Mouse (Mus musculus): ENCODE measurements around the gene Tdrd7.

Tdrd7 gene

DNA sequence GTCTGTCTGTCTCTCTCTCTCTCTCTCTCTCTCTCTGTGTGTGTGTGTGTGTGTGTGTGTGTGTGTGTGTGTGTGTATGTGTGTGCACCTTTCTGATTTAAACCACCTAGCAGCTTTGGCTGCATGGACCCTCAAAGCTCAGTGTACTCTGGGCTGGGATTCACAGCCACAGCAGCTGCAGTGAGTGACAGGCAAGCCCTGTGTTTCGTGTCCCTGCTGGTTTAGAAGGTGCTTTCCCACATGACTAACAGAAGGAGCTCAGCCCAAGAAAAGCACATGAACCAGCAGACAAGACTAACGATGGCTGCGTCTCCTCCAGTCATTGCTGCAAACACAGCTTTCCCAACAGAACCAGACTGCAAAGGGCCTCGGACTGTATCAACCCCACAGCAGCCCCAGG lies 82.8 kb downstream of the Tdrd7 start:
- no peak for DNase-seq

- DNase-seq = peak; percentile 46
Observed at GRCm38 (mm10) chr4:46048418-46048817, 83.3 kb downstream of the Tdrd7 start.

DNA sequence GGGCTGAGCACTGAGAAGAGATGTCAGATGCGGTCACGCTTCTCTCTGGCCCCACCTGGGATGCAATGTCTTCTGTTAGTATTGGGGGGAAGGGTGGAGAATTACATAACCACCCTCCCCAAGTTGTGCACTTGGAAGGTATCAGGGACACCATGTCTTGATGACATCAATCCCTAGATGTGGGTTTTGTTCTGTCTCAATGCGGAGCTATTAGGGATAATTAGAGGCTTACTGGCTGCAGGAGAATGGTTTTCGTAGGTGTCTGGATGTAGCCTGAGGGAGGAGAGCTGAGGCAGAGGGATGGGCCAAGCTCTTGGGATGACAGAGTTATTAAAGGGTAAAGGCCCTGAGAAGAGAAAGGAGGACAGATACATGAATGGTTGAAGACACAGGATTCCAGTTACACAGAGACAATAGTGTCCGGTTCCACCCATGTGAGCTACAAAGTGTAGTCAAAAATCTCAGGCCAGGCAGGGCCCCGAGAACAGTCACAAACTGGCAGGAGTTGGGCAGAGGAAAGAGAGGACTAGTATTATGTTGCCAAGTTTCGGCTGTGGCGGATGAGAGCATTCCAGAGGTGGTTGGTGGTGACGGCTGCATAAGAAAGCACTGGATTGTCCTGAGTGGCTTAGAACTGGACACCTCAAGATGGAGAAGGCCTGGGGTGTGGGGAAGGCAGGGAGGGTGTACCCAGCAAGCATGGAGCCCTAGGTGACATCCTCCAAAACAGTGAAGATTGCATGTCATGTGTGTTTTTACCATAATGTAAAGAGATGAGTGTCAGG lies 88.4 kb downstream of the Tdrd7 start:
- DNase-seq = no peak

DNA sequence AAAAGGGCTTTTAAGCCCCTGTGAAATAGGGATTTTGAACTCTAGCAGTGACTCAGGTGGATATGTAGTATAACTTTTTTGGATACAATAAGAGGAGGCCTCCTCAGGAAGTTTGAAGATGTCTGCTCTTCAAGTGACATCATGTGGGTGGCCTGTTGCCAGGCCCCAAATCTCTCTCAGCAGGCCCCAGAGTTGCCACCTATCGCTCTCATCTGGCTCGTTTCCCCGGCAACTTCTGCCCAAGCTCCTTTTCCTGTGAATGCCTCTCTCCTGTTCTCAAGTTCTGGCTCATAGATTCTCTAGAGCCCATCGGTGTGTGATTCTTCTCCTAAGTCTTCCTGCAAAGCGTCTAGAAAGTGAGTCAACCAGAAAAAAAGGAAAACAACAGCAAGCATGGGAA lies 91.0 kb downstream of the Tdrd7 start:
- no peak for DNase-seq

DNA sequence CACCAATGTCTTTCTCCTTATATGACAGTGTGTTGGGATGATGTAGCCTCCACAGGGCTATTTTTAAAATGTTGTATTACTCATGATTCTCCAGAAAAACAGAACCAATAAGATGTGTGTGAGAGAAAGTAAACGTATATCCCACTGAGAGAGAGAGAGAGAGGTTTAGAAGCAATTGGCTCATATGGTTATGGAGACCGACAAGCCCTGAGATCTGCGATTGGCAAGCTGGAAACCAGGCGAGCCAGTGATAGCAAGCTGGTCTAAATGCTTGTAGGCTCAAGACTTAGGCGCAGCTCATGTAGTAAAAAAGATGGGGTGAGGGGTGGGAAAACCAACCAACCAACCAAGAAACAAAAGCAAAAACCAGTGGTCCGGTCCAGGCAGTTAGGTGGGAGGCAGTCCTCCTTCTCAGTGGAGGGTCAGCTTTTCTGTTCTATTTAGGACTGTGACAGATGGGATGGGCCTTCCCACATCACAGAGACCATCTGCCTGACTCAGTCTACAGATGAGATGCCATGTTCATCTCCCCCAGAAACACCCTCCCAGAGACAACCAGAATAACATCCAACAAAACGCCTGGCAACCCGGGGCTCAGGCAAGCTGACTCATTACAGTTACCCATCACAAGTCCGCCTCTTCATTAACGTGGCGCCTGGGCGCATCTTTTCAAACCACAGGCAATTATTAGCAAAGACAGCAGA lies 96.3 kb downstream of the Tdrd7 start:
- DNase-seq = peak; percentile 61

GRCm38 (mm10) chr4:46063841-46064240 lies 98.7 kb downstream of the Tdrd7 start:
- peak; percentile 33 for DNase-seq

DNA sequence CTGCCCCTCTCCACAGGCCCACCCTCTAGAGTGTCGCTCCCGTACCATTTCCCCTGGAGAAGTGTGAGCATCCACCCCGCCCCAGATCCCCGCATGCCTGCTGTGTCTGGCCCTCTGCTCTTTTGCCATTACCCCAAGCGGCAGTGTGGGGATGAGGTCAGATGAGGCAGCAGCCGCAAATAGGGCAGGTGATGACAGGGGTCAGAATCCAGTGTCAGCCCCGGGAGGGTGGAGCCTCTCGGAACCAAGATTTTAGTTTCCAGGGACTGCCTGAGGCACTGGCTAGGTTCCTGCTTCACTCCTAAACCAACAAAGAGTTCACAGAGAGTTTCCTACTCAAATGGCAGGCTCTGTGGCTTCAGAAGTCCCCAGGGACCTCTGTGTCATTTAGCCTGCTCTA lies 99.1 kb downstream of the Tdrd7 start:
- peak; percentile 43 for DNase-seq

DNA sequence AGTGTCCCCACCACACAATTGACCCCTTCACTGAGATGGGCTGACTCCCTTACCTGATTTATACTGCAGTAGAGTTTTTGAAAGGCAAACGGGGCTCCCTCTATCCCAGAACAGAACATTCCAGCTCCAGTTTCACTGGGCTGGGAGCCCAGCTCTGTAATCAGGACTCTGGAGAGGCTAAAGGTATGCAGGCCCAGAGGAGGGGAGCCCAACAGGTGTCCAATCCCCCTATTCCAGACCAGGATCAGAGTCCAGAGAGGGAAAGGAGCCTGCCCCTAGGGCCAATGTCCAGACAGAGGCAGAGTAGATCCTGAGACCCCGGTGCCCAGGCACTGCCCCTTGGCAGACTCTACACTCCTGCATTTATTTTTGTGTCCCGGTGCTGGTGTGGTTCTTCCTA lies 99.8 kb downstream of the Tdrd7 start:
- DNase-seq = peak; percentile 50

DNA sequence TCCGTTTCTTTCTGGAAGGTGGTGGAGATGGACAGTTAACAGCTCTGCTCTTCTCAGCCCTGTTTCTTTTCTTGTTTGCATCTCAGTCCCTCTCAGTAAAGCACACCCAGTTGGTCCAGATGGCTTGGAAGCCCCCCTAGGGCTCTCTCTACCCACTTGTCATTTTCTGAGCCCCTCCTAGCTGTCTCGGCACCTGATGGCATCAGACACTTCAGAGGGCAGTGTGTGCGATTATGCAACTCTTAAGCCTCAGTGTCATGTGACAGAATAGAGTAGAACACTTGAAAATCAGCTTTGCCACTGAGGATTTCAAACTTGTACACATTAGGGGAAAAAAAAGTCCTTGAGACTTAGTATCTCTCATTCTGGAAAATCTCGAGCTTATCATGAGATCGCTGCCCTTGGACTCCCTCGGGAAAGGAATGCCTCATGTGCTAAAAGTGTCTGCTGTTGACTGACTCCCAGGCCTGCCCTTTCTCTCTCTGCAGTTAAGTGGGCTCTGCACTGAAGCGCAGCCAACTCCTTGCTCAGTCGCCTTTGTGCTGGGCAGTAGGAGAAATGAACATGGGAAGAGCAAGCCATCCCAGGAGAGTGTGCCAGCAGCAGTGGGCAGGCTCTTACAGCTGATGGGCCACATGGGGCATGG lies 100.7 kb downstream of the Tdrd7 start:
- no peak for DNase-seq

GRCm38 (mm10) chr4:46068060-46068459 lies 102.9 kb downstream of the Tdrd7 start:
- no peak for DNase-seq

- DNase-seq = no peak
Observed at GRCm38 (mm10) chr4:46068573-46068972, 103.4 kb downstream of the Tdrd7 start.

DNA sequence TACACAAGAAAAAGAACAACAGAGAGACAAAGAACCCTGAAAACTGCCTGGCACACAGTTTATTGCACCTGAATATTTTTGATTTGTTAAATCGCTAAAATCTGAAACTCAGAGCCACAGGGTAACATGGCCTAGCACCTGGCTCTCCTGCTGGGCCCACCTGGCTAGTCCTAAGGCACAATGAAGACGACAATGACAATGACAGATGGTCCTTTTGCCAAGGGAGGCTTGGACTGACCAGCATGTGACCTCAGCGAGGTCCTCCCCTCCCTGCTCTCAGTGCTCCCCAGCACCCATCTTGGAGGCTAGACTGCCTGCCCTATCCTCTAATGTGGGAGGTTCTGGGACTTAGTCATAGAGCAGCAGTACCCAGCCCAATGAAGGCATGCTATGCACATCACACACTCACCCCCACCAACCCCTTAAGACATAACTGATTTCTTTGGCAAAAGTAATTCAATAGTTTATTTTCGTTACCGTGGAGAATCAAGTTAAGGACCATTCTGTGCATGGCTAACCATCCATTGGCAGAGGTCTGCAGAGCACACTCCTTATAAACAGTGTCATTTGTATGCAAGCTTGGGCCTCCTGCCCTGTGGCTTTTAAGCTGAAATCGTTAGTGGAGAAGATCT lies 104.8 kb downstream of the Tdrd7 start:
- peak; percentile 87 for DNase-seq

GRCm38 (mm10) chr4:46072631-46073030 lies 107.5 kb downstream of the Tdrd7 start:
- DNase-seq = no peak

DNA sequence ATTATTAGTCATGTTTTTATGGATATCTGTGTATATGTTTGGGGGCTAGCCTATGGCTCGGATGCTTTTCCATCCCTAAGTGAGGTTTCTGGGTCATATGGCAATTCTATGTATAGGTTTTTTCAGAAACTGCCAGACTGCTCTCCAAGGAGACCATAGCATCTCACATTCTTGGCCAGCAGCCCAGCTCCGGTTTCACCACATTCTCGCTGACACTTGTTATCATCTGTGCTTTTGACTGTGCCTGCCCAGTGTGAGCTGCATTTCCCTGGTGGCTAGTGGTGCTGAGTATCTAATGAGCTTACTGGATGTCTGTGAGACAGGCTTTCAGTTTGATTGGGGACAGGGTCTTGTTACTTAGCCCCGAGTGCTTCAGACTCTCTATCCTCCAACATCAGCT lies 108.6 kb downstream of the Tdrd7 start:
- peak; percentile 75 for DNase-seq

- DNase-seq = no peak
Observed at GRCm38 (mm10) chr4:46075664-46076063, 110.5 kb downstream of the Tdrd7 start.

- DNase-seq = no peak
Observed at GRCm38 (mm10) chr4:46076892-46077291, 111.8 kb downstream of the Tdrd7 start.

DNA sequence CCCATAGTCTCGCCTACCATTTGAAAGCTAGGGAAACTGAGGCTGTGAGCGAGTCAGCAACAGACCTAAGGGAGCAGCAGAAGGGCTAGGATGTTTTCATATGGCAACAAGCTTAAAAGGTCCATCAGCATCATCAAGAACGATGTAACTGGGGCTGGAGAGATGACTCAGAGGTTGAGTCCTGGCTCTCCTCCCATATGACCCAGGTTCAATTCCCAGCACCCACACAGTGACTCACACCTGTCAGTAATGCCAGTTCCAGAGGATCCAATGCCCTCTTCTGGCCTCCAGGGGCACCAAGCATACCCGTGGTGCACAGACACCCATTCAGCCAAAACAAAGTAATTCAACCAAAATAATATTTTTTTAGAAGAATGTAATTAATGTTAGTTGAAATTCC lies 115.1 kb downstream of the Tdrd7 start:
- no peak for DNase-seq

- DNase-seq = no peak
Observed at GRCm38 (mm10) chr4:46082555-46082954, 117.4 kb downstream of the Tdrd7 start.

All from cerebellum, adult 11-12 months (tissue).